Mouse (Mus musculus) liver, adult 2 months (tissue): ENCODE results near the gene Fat4. TPM values are rescaled to one million over a fixed set of nuclear protein-coding genes. Genes with fewer than 3 reads are reported as not detected.

Experiments used
- DNase-seq: peaks from one replicate; pipeline ENCODE4 v3.0.0-alpha.2; 2011; ENCODE audit warnings: low read depth, low spot score; ENCODE audit errors: extremely low read depth
- H3K27ac ChIP-seq: fragments of 200-500 bp; replicated peaks from 2 replicates; pipeline ENCODE4 v1.5.1; 2012; ENCODE audit warnings: low read depth, mild to moderate bottlenecking, control low read depth, inconsistent platforms, low read length; ENCODE audit not compliant: insufficient read depth
- H3K27me3 ChIP-seq: fragments of 200-500 bp; 2 replicates; pipeline ENCODE4 v1.6.1; 2012; ENCODE audit warnings: mild to moderate bottlenecking, moderate library complexity, low read length, inconsistent platforms; ENCODE audit not compliant: control insufficient read depth, insufficient read depth
- H3K36me3 ChIP-seq: fragments of 200-500 bp; 2 replicates; pipeline ENCODE4 v1.6.1; 2012; ENCODE audit warnings: low read length, inconsistent platforms; ENCODE audit not compliant: control insufficient read depth, insufficient read depth
- H3K4me1 ChIP-seq: fragments of 200-500 bp; 2 replicates; pipeline ENCODE4 v1.6.1; 2011; ENCODE audit warnings: low read length; ENCODE audit not compliant: control insufficient read depth, insufficient read depth
- H3K4me3 ChIP-seq: fragments of 200-500 bp; 2 replicates; pipeline ENCODE4 v1.5.1; 2011; ENCODE audit warnings: low read depth, mild to moderate bottlenecking, control low read depth, low read length, moderate library complexity; ENCODE audit not compliant: insufficient read depth
- H3K79me2 ChIP-seq: fragments of 200-500 bp; 2 replicates; pipeline ENCODE4 v1.6.1; 2012; ENCODE audit warnings: inconsistent platforms, mild to moderate bottlenecking, low read length, moderate library complexity; ENCODE audit not compliant: control insufficient read depth, insufficient read depth
- H3K9ac ChIP-seq: fragments of 200-500 bp; 2 replicates; pipeline ENCODE4 v1.6.1; 2012; ENCODE audit warnings: low read depth, mild to moderate bottlenecking, control low read depth, inconsistent platforms, low read length
- CTCF ChIP-seq: fragments of 200-500 bp; IDR thresholded peaks from 2 replicates; pipeline ENCODE4 v1.5.1; 2011; ENCODE audit warnings: low read depth, low read length, control low read depth
- POLR2A ChIP-seq: fragments of 200-500 bp; IDR thresholded peaks from 2 replicates; pipeline ENCODE4 v1.6.1; 2011; ENCODE audit warnings: low read length, control low read depth; ENCODE audit not compliant: insufficient read depth; ENCODE audit errors: extremely low read depth
- WGBS: fragments of 180-500 bp; shearing (Covaris S2); methylation state at CpG from one replicate; pipeline ENCODE4 v1.1.7; 2018; 5-methylcytosine and 5-hydroxymethylcytosine counted together
- polyA plus RNA-seq: library from polyadenylated mRNA; depleted of rRNA; stranded (reverse); fragments of >200 nt; gene quantifications from 2 replicates; pipeline ENCODE4 v1.2.3, GENCODE M21; 2012
- total RNA-seq: library from RNA; depleted of rRNA; stranded (reverse); fragments of >200 nt; gene quantifications from 2 replicates; pipeline ENCODE4 v1.2.3, GENCODE M21; 2014

The Fat4 gene
- total and polyA plus RNA-seq, 2 experiments, result 0.27 to 1.8 TPM

DNA sequence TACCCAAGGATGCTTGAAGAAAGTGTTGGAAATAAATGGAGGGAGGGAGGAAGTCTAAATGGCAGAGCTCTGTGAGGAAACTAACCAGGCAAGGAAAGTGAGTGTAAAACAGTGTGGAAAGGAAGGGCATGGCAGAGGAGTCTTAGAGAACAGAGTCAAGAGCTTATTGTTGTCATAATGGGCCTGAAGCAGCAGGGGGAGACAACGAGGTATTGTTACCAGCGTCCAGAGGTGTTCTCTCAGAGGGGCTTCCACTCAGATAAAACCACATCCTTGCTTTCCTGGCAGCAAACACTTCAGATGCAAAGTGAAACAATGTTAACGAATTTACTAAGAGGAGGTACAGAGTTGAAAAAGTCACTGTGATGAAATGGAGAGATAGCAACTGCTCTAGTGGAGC is 33.1 kb upstream of the Fat4 start:
- TF ChIP-seq POLR2A, result no peak
- peak; percentile 7; the same call in 1 of the 2 replicates for TF ChIP-seq CTCF
- no peak overlapping the region for H3K9ac ChIP-seq
- DNase-seq, result no peak
- H3K36me3 ChIP-seq, result no peaks in the 10 kb centered on the region
- no peaks in the 10 kb centered on the region for H3K79me2 ChIP-seq
- H3K4me1 ChIP-seq, result no peaks in the 10 kb centered on the region
- no peak overlapping the region for H3K27ac ChIP-seq
- 19% methylated on average over 3 of the region's 3 CpGs for WGBS
- H3K4me3 ChIP-seq, result no peak overlapping the region
- no peaks in the 10 kb centered on the region for H3K27me3 ChIP-seq

DNA sequence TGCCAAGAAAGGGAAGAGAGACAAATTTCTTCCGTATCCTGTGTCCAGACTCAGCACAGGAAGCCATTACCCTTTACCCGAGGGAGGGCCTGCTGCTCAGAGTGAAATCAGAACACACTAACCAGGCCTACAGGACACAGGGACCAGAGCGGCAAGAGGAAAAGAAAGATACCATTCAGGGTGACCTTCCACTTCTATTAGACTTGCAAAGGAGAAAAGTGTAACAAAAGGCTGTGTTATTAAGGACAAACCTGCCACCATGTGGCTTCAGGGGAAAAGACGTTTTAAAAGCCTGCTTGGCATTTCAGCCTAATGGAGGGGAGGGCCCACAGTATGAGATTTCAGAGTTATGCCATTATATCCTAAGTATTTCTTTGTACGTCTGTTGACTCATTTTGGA is 26.1 kb upstream of the Fat4 start:
- no peak for TF ChIP-seq CTCF
- no peak for TF ChIP-seq POLR2A
- no peaks in the 10 kb centered on the region for H3K27me3 ChIP-seq

DNA sequence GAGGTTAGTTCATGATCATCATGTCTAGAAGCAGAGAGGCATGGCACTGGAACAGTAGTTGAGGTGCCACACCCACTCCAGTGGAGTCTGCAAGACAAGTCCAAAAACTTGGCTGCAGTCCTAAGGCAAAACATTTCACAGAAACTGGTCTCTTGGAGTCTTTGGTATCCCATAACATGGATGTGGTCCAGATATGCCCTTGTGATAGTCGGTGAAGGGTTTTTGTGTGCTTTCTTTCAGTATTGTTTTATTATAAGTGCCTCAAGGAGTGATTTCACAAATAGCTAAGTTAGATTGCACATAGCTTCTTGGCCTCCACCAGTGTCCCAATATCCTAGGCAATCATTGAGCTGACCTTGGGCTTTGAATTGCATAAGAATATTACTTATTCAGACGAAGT is 15.4 kb upstream of the Fat4 start:
- DNase-seq, result no peak
- Histone ChIP-seq H3K27me3 (no peaks in the 10 kb centered on the region), H3K4me1 (no peaks in the 10 kb centered on the region), H3K79me2 (no peaks in the 10 kb centered on the region), H3K27ac (no peak overlapping the region), H3K4me3 (no peak overlapping the region), H3K9ac (no peak overlapping the region), H3K36me3 (no peaks in the 10 kb centered on the region)
- 71% methylated on average over 2 of the region's 2 CpGs for WGBS
- no peak for TF ChIP-seq POLR2A
- no peak for TF ChIP-seq CTCF

More for the DNA sequence above, 26.1 kb upstream of the Fat4 start:
- Histone ChIP-seq H3K27ac (no peak overlapping the region), H3K4me3 (no peak overlapping the region), H3K4me1 (no peaks in the 10 kb centered on the region), H3K79me2 (no peaks in the 10 kb centered on the region), H3K9ac (no peak overlapping the region), H3K36me3 (no peaks in the 10 kb centered on the region)
- DNase-seq, result no peak
- WGBS, result 63% methylated on average over 5 of the region's 5 CpGs

- no peak for DNase-seq
- Histone ChIP-seq H3K9ac (no peak overlapping the region), H3K4me1 (no peaks in the 10 kb centered on the region), H3K4me3 (no peak overlapping the region), H3K27ac (no peak overlapping the region), H3K79me2 (no peaks in the 10 kb centered on the region), H3K27me3 (no peaks in the 10 kb centered on the region), H3K36me3 (no peaks in the 10 kb centered on the region)
- TF ChIP-seq CTCF (no peak), POLR2A (no peak)
- WGBS, result 90% methylated on average over 2 of the region's 2 CpGs
These were observed 10.9 kb upstream of the Fat4 start for GRCm38 (mm10) chr3:38875872-38876271.

- no peak overlapping the region for H3K9ac ChIP-seq
- H3K36me3 ChIP-seq, result no peaks in the 10 kb centered on the region
- H3K4me1 ChIP-seq, result no peaks in the 10 kb centered on the region
- H3K27me3 ChIP-seq, result no peaks in the 10 kb centered on the region
- no peak for DNase-seq
- WGBS, result 96% methylated on average over 4 of the region's 4 CpGs
- no peak overlapping the region for H3K27ac ChIP-seq
- TF ChIP-seq CTCF (no peak), POLR2A (no peak)
- no peak overlapping the region for H3K4me3 ChIP-seq
- no peaks in the 10 kb centered on the region for H3K79me2 ChIP-seq
These were observed 10.0 kb upstream of the Fat4 start for GRCm38 (mm10) chr3:38876706-38877105.

GRCm38 (mm10) chr3:38882778-38883177 is 4.0 kb upstream of the Fat4 start:
- peaks cover 5% of the 10 kb centered on the region for H3K27me3 ChIP-seq
- H3K4me1 ChIP-seq, result no peaks in the 10 kb centered on the region; the same call in 1 of the 2 replicates
- no peak for TF ChIP-seq POLR2A
- no peak for TF ChIP-seq CTCF
- no peaks in the 10 kb centered on the region for H3K36me3 ChIP-seq
- no peak overlapping the region for H3K27ac ChIP-seq
- H3K4me3 ChIP-seq, result no peak overlapping the region
- DNase-seq, result peak; percentile 20
- no peak overlapping the region for H3K9ac ChIP-seq
- WGBS, result 50% methylated on average over 6 of the region's 6 CpGs
- H3K79me2 ChIP-seq, result no peaks in the 10 kb centered on the region

DNA sequence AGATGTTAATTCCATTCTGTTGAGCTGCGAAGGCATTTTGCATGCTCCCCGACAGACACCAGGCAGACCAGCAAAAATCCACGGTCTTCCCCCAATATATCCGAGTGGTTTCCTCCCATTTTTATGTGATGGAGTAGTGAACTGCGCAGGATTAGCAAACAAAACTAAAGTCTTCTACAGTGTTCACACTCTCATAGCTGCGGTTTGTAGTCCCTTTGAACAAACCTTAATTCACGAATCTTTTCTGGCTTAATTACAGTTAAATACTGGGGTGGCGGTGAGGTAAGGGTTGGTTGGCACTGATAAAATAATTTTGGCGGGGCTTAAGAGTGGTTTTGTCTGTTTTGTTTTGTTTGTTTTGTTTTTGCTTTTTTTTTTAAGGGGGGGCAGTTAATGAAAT is 3.1 kb upstream of the Fat4 start:
- Histone ChIP-seq H3K27me3 (peaks cover 8% of the 10 kb centered on the region), H3K36me3 (no peaks in the 10 kb centered on the region), H3K27ac (no peak overlapping the region), H3K9ac (no peak overlapping the region), H3K4me1 (peaks cover 3% of the 10 kb centered on the region; the same call in 1 of the 2 replicates), H3K4me3 (no peak overlapping the region), H3K79me2 (no peaks in the 10 kb centered on the region)
- 54% methylated on average over 9 of the region's 9 CpGs for WGBS
- no peak for DNase-seq
- TF ChIP-seq POLR2A, result no peak
